Mouse (Mus musculus): ENCODE measurements around the gene Tnr. TPM values are rescaled to one million over a fixed set of nuclear protein-coding genes. Genes with fewer than 3 reads are reported as not detected.

The Tnr gene
- total and polyA plus RNA-seq, 3 experiments, result not detected

- TF ChIP-seq SMC3 (IDR thresholded peaks at IDR 0.05; ENCODE audit: low read depth, low read length), result no peak
- no peak for TF ChIP-seq NELFE (IDR thresholded peaks at IDR 0.05; ENCODE audit: low read depth, low read length)
- TF ChIP-seq MAZ (IDR thresholded peaks at IDR 0.05; ENCODE audit: low read depth, low read length), result no peak
- no peak for TF ChIP-seq TBP (conservative IDR thresholded peaks at IDR 0.05; ENCODE audit: low read depth, low read length)
- no peak for TF ChIP-seq ZNF384 (IDR thresholded peaks at IDR 0.05; ENCODE audit: low read depth, low read length)
- TF ChIP-seq PAX5 (IDR thresholded peaks at IDR 0.05; ENCODE audit: low read length), result no peak
- no peak for TF ChIP-seq RAD21 (IDR thresholded peaks at IDR 0.05; ENCODE audit: low read depth, low read length)
- TF ChIP-seq POLR2AphosphoS2 (IDR thresholded peaks at IDR 0.05; ENCODE audit: low read depth, low read length), result no peak
- no peak for TF ChIP-seq KAT2A (IDR thresholded peaks at IDR 0.05; ENCODE audit: insufficient replicate concordance, low read length)
- Histone ChIP-seq H3K4me3 (replicated peaks in 1 of 3; ENCODE audit: low read depth in 2 of 3, low read length in 2 of 3, poor library complexity in 1 of 3) (no peak overlapping the region), H3K79me2 (replicated peaks; ENCODE audit: control insufficient read depth, extremely low read depth, insufficient read depth, poor library complexity, severe bottlenecking) (no peaks in the 10 kb centered on the region), H3K36me3 (replicated peaks in 1 of 2; ENCODE audit: control insufficient read depth in 1 of 2, insufficient read depth in 1 of 2, low read length in 1 of 2) (no peaks in the 10 kb centered on the region), H3K27me3 (replicated peaks) (peaks cover 85% of the 10 kb centered on the region), H3K9ac (ENCODE audit: insufficient read depth, low read depth) (no peak overlapping the region), H3K9me3 (replicated peaks; ENCODE audit: low read length) (no peaks in the 10 kb centered on the region), H3K27ac (ENCODE audit: insufficient read depth, low read depth) (no peak overlapping the region), H3K4me2 (ENCODE audit: insufficient read depth, low read depth, poor library complexity, severe bottlenecking) (no peak overlapping the region), H3K4me1 (ENCODE audit: control insufficient read depth in 1 of 2, insufficient read depth in 2 of 2) (no peaks in the 10 kb centered on the region)
- in situ Hi-C loops (cut with MboI; ENCODE audit: low pct_ligation_motif_present, low pct_unique_long_range_greater_than_20kb, low sequenced_read_pairs) (no loop called here), dilution Hi-C loops (cut with MboI; ENCODE audit: extremely low pct_ligation_motif_present, extremely low pct_unique_long_range_greater_than_20kb, low sequenced_read_pairs) (no loop called here)
- DNase-seq (ENCODE audit: extremely low read depth), result no peak
These were observed 65.2 kb downstream of the Tnr start for GRCm38 (mm10) chr1:159588741-159589140.

- Histone ChIP-seq H3K36me3 (replicated peaks in 1 of 2; ENCODE audit: control insufficient read depth in 1 of 2, insufficient read depth in 1 of 2, low read length in 1 of 2) (no peaks in the 10 kb centered on the region), H3K27ac (ENCODE audit: insufficient read depth, low read depth) (no peak overlapping the region), H3K4me2 (ENCODE audit: insufficient read depth, low read depth, poor library complexity, severe bottlenecking) (no peak overlapping the region), H3K27me3 (replicated peaks) (peaks cover 87% of the 10 kb centered on the region), H3K9ac (ENCODE audit: insufficient read depth, low read depth) (no peak overlapping the region), H3K4me1 (ENCODE audit: control insufficient read depth in 1 of 2, insufficient read depth in 2 of 2) (no peaks in the 10 kb centered on the region), H3K4me3 (replicated peaks in 1 of 3; ENCODE audit: low read depth in 2 of 3, low read length in 2 of 3, poor library complexity in 1 of 3) (no peak overlapping the region), H3K9me3 (replicated peaks; ENCODE audit: low read length) (no peaks in the 10 kb centered on the region), H3K79me2 (replicated peaks; ENCODE audit: control insufficient read depth, extremely low read depth, insufficient read depth, poor library complexity, severe bottlenecking) (no peaks in the 10 kb centered on the region)
- in situ Hi-C loops (cut with MboI; ENCODE audit: low pct_ligation_motif_present, low pct_unique_long_range_greater_than_20kb, low sequenced_read_pairs) (no loop called here), dilution Hi-C loops (cut with MboI; ENCODE audit: extremely low pct_ligation_motif_present, extremely low pct_unique_long_range_greater_than_20kb, low sequenced_read_pairs) (no loop called here)
- TF ChIP-seq E2F4 (IDR thresholded peaks at IDR 0.05; ENCODE audit: insufficient replicate concordance, low read depth, low read length) (no peak), NRF1 (IDR thresholded peaks at IDR 0.05; ENCODE audit: low read depth, low read length) (no peak)
- no peak for DNase-seq (ENCODE audit: extremely low read depth)
These were observed 70.8 kb downstream of the Tnr start for GRCm38 (mm10) chr1:159594099-159595058.

GRCm38 (mm10) chr1:159595729-159596128, 72.2 kb downstream of the Tnr start:
- H3K4me2 ChIP-seq (ENCODE audit: insufficient read depth, low read depth, poor library complexity, severe bottlenecking), result no peak overlapping the region
- dilution Hi-C loops (cut with MboI; ENCODE audit: extremely low pct_ligation_motif_present, extremely low pct_unique_long_range_greater_than_20kb, low sequenced_read_pairs) (no loop called here), in situ Hi-C loops (cut with MboI; ENCODE audit: low pct_ligation_motif_present, low pct_unique_long_range_greater_than_20kb, low sequenced_read_pairs) (no loop called here)
- H3K27ac ChIP-seq (ENCODE audit: insufficient read depth, low read depth), result no peak overlapping the region
- H3K79me2 ChIP-seq (replicated peaks; ENCODE audit: control insufficient read depth, extremely low read depth, insufficient read depth, poor library complexity, severe bottlenecking), result no peaks in the 10 kb centered on the region
- H3K9me3 ChIP-seq (replicated peaks; ENCODE audit: low read length), result no peaks in the 10 kb centered on the region
- DNase-seq (ENCODE audit: extremely low read depth), result no peak
- H3K9ac ChIP-seq (ENCODE audit: insufficient read depth, low read depth), result no peak overlapping the region
- H3K27me3 ChIP-seq (replicated peaks), result peaks cover 86% of the 10 kb centered on the region
- no peak overlapping the region for H3K4me3 ChIP-seq (replicated peaks in 1 of 3; ENCODE audit: low read depth in 2 of 3, low read length in 2 of 3, poor library complexity in 1 of 3)
- no peaks in the 10 kb centered on the region for H3K36me3 ChIP-seq (replicated peaks in 1 of 2; ENCODE audit: control insufficient read depth in 1 of 2, insufficient read depth in 1 of 2, low read length in 1 of 2)
- H3K4me1 ChIP-seq (ENCODE audit: control insufficient read depth in 1 of 2, insufficient read depth in 2 of 2), result no peaks in the 10 kb centered on the region
- TF ChIP-seq MYC (IDR thresholded peaks at IDR 0.05; ENCODE audit: low read depth, low read length) (no peak), HCFC1 (IDR thresholded peaks at IDR 0.05; ENCODE audit: low read depth, low read length) (no peak), USF2 (conservative IDR thresholded peaks at IDR 0.05; ENCODE audit: low read depth, low read length) (no peak), ZNF384 (IDR thresholded peaks at IDR 0.05; ENCODE audit: low read depth, low read length) (no peak), RCOR1 (conservative IDR thresholded peaks at IDR 0.05; ENCODE audit: low read depth, low read length) (no peak), TBP (conservative IDR thresholded peaks at IDR 0.05; ENCODE audit: low read depth, low read length) (no peak), SIN3A (IDR thresholded peaks at IDR 0.05; ENCODE audit: low read length) (no peak), NELFE (IDR thresholded peaks at IDR 0.05; ENCODE audit: low read depth, low read length) (no peak), MAX (IDR thresholded peaks at IDR 0.05; ENCODE audit: low read length) (no peak)

Data from CH12.LX (cell line).